Mouse (Mus musculus) bone marrow macrophage, adult 2 months (primary cell): ENCODE measurements around the gene 4933407L21Rik.

Experiments
- CTCF ChIP-seq: IDR thresholded peaks from 2 replicates; pipeline ENCODE4 v1.5.1; 2012; ENCODE audit warnings: low read depth, mild to moderate bottlenecking, low read length, moderate library complexity
- POLR2A ChIP-seq: IDR thresholded peaks from 2 replicates; pipeline ENCODE4 v1.6.1; 2012; ENCODE audit warnings: mild to moderate bottlenecking, low read depth, low read length, borderline replicate concordance

- TF ChIP-seq POLR2A (no peak), CTCF (no peak)
These were observed 53.6 kb downstream of the 4933407L21Rik start for GRCm38 (mm10) chr1:85981738-85982357.
